Mouse (Mus musculus) C2C12 (cell line): ENCODE measurements around the gene Leng8.

Source experiments
- CEBPB ChIP-seq: IDR thresholded peaks from one replicate; pipeline ENCODE4 v1.6.1; 2011; ENCODE audit warnings: low read depth, mild to moderate bottlenecking, control low read depth, moderate library complexity
- CTCF ChIP-seq: IDR thresholded peaks from one replicate; pipeline ENCODE4 v1.5.1; 2011; ENCODE audit not compliant: control insufficient read depth, insufficient read depth, insufficient read length
- FOSL1 ChIP-seq: IDR thresholded peaks from one replicate; pipeline ENCODE4 v1.8.0; 2011; ENCODE audit warnings: mild to moderate bottlenecking, low read length; ENCODE audit not compliant: poor library complexity, insufficient read depth, severe bottlenecking
- MAX ChIP-seq: IDR thresholded peaks from one replicate; pipeline ENCODE4 v1.6.1; 2011; ENCODE audit warnings: mild to moderate bottlenecking, control low read depth
- MYOD1 ChIP-seq: IDR thresholded peaks from one replicate; pipeline ENCODE4 v1.6.1; 2011; ENCODE audit warnings: low read depth; ENCODE audit not compliant: control insufficient read depth, insufficient read length
- MYOG ChIP-seq: IDR thresholded peaks from one replicate; pipeline ENCODE4 v1.6.1; 2011; ENCODE audit not compliant: control insufficient read depth, insufficient read length; ENCODE audit errors: extremely low read depth
- USF1 ChIP-seq: IDR thresholded peaks from one replicate; pipeline ENCODE4 v1.6.1; 2011; ENCODE audit warnings: low read depth, mild to moderate bottlenecking, control low read depth, moderate library complexity

DNA sequence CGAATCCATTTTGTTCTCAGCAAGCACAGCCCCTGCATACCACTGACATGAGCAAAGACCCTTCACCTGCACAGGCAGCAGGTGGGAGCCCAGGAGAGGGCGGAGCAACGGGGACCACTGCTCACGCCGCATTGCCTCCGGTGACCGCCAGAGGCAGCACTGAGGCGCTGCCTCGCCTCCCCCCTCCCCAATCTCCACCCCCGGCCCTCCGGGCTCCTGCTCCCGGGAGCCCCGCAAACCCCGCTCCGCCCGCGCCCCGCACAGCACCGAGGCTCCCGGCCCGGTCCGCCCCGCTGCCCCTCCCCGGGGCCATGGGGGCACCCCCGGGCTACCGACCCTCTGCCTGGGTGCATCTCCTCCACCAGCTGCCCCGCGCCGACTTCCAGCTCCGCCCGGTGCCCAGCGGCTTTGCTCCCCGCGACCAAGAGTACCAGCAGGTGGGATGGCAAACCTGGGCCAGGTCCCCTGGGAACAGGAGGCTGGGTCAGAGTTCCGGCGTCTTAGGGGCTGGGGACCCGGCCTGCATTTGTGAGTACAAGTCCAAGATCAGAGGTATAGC is 17.4 kb upstream of the Leng8 start, which contains the start of gene Ttyh1:
- TF ChIP-seq CTCF (peak; percentile 39), MAX (no peak), USF1 (no peak), MYOG (no peak), FOSL1 (no peak), MYOD1 (no peak), CEBPB (no peak)
